Mouse (Mus musculus) ovary, postnatal 10 days (tissue): ENCODE data around the gene Ap3b1.
"Not testable (repeated sequence)": the region's sequence is repeated elsewhere in the genome, so short reads cannot be mapped to it uniquely, and the experiment has no call there.

ENCODE experiments used
- DNase-seq: peaks from one replicate; pipeline ENCODE4 v3.0.0; 2022; ENCODE audit warnings: low spot score

The Ap3b1 gene

DNA sequence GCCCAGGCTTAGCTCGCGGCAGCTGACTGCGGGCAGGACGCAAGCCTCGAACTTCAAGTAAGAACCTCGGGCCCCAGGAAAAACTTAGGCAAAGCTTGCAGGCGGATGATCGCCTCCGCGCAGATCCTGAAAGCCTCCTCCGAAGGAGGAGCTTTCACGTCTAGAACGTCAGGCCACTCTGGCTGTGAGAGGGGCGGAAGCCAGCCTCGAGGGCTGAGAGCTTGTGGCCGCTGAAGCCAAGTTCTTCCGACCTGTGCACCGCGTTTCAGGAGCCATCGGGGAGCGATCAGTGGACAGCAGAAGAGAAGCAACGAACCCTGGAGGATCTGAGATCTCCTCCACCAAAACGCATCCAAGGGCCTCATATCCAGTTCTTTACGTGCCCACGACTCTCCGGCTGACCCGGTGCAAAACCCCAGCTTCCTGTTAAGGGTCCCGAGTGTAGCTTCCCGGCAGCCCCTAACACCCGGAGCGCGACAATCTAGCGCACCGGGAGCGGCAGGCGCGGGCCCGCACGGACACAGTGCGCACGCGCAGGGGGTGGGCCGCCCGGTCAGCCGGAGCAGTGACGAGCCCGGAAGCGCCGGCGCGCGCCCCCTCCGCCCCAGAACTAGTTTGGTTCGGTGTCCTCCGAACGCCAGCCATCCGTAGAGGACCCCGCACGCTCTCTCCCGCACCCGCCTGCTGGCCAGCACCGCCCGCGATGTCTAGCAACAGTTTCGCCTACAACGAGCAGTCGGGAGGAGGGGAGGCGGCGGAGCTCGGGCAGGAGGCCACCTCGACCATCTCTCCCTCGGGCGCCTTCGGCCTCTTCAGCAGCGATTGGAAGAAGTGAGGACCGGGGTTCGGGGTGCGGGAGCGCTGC lies at the start of gene Ap3b1:
TSS of gene Ap3b1 (plus strand) at position 560 of the 865 bp plus-strand sequence.
- peak; percentile 71 for DNase-seq

GRCm38 (mm10) chr13:94312812-94313211 lies 45.9 kb upstream of the Ap3b1 start:
- not testable (repeated sequence) for DNase-seq

GRCm38 (mm10) chr13:94316975-94317511 lies 41.7 kb upstream of the Ap3b1 start:
- DNase-seq: no peak

GRCm38 (mm10) chr13:94321094-94321792 lies 37.5 kb upstream of the Ap3b1 start:
- DNase-seq: no peak

DNA sequence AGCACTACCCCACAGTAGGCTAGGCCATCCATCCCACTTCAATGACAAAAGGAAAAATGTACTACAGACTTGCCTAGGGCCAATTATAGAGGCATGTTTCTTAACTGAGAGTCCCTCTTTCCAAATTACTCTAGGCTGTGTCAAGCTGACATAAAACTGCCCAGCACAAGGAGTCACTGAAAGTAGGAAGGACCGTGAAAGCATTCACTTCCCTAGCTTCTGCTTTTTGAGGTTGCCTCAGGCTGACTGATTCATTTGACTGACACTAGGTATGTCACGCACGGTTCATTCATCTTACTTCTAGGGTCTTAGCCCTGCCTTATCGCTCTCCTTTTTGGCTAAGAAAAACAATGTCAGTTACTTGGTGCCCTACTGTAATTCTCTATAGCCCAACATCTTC lies 36.3 kb upstream of the Ap3b1 start:
- no peak for DNase-seq

DNA sequence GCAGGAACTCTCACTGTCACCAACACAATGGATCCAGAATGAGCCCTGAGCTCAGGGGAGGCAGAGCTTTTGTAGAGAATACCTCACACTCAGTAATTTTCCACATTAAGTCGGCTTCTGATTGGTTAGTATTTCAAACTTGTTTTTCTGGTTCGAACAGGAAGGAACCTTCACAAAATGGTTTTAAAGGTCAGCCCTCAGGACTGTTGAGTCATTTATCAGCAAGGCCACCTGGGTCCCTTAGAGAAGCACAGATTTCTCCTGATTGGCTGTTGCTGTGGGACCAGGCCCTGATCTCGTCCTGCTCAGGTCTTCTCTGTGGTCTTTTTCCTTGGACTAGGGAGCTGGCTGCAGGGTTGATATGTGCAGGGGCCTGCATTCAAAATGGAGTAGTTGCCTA lies 30.7 kb upstream of the Ap3b1 start:
- DNase-seq: no peak

DNA sequence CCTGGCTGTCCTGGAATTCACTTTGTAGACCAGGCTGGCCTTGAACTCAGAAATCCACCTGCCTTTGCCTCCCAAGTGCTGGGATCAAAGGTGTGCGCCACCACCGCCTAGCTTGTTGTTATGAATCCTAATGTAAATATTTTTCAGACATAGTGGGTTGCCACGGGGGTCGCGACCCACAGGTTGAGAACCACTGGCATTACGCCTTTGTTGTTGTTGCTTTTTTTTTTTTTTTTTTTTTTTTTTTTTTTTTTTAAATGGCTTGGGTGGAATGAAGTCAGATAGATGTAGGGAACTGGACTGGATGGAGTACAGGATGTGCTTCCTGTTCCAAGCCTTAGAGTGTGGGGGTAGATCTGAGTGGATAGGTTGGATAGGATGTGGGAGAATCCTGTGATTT lies 29.8 kb upstream of the Ap3b1 start:
- not testable (repeated sequence) for DNase-seq

DNA sequence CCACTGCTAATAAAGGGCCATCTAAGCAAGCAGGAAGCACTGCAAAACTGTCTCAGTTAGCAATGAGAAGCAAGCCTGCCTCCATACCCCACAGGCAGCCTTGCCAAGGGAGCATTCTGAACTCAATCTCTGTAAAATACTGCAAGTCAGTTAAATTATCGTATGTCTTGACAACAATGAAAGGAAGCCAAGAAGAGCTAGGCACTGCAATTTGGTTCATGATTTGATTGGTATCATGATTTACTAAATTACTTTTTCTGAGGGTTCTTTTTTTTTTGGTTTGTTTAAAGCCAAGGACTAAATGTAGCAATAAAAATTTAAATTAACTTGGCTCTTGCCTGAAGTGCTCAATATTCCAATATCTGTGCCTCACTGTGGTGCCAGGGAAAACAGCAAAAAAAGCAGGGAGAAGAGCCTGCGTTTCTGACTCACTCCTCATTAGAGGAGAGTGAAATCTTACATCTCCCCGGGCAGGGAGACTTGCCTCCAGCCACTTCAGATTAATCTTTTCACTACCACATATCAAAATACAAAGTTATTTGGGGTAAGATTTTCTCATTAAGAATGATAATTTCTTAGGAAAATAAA lies 28.3 kb upstream of the Ap3b1 start:
- no peak for DNase-seq

DNA sequence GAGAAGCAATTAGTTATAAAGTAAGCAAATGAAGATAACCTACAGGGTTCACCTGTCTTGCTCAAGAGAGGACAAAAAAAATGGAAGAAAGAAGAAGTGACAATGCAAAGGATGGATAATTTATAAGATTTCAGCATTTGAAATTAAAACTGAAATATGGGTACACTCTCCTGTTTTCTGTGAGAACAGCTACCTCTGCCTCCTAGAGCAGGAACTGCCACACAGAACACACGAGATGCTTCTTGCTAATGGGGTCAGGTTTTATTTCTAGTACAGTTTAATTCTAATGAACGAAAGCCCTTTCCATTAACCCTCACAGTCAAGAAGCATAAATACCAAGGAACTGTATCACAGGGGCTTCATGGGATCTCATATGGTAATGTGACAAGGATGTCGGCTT lies 20.4 kb upstream of the Ap3b1 start:
- DNase-seq: no peak

DNA sequence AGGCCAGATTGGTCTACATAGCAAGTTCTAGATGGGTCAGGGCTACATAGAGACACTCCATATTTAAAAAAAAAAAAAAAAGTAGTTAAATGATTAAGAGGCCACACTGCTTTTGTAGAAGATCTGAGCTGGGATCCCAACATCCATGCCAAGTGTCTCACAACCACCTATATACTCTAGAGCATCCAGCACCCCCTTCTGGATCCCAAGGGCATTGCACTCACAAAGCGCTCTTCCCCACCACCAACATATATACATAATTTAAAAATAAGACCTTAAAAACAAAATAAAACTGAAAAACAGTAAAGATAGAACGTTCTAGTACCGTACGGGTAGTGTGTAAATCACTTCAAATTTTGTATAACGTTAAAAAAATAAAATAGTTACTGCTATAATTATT lies 15.6 kb upstream of the Ap3b1 start:
- DNase-seq: no peak

DNA sequence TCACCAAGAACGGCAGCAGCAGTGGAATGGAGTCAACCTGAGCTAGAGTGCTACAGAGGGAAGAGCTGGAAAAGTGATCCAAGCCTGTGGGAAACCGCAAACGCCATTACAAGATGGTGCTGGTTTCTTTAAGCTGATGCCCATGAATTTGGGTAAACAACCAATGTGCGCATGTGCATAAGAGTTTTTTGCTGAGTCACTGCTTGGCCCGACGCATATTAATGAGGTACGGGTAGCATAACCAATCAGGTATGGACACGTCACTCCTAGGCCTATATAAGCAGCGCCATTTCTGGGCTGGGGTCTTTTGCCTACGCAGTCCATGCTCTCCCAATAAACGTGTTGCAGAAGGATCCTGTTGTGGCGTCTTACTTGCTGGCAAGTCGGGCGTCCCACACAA lies 14.2 kb upstream of the Ap3b1 start:
- not testable (repeated sequence) for DNase-seq

GRCm38 (mm10) chr13:94354584-94354983 lies 4.2 kb upstream of the Ap3b1 start:
- no peak for DNase-seq

DNA sequence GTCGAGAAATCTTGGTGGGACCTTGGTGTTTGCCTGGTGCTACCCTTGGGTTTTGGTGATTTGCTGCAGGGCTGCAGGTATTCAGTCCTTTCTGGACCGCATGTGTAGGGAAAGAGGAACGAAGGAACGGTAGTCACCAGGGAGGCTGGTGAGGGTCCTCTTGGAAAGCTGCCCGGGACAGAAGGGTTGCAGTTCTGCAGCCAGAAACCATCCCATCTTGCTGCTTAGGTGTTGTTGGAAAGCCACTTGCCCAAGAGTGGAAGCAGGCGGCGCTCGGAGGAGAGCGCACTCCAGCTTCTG lies 709 bp upstream of the Ap3b1 start:
- no peak for DNase-seq

GRCm38 (mm10) chr13:94359282-94359920 lies 641 bp downstream of the Ap3b1 start:
- DNase-seq: no peak

DNA sequence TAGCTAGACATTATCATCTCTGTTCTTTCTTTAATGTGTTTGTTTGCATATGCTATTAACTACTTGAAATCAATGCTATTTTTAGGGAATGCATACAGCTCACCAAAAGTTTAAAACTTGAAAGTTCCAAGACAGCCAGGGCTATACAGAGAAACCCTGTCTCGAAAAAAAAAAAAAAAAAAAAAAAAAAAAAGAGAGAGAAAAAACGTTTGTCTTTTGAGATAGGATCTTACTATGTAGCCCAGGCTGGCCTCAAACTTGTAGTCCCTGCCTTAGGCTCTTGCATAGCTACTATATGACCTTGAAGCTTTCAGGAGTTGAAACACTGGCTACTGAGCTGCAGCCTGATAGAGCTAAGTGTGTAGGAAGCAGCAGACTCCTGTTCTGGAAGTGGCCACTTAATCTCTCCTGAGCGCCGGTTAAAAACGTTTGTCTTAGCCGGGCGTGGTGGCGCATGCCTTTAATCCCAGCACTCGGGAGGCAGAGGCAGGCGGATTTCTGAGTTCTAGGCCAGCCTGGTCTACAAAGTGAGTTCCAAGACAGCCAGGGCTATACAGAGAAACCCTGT lies 2.3 kb downstream of the Ap3b1 start:
- not testable (repeated sequence) for DNase-seq

- DNase-seq: no peak
Measured at GRCm38 (mm10) chr13:94364336-94364735, 5.6 kb downstream of the Ap3b1 start.

DNA sequence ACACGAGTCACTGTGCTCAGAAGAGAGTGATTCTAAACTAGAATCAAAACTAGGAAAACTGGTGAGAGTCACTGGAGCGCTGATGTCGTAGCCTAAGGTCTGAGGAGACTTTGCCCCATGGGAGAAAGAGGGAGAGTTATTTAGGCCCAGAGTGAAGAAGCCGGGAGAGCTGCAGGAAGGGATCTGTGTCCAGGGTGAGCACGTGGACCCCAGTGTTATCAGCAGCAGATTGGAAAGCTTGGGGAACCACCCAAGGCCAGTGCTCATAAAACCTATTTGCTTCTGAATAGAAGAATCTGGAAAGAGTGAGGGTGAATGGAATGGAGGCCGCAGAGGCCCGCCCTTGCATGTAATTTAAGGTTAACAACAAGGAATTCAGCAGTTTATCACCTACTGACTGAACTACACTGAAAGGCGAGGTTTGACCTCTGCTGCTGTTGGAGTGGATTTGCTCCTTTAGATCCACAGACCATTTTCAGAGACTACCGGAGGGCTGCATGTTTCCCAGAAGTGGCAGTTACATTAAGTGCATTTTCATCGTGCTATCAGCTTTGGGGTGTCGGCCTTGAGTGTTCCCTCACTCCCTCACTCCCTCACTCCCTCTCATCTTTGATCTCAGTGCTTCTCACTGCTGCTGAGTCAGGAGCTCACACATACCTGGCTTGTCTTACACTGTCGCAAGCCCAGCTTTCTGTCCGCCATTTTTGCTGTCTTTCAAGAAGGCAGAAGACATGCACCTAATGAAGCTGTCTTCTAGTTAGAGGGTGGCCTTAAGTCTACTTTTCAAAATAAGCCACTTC lies 6.5 kb downstream of the Ap3b1 start:
- DNase-seq: no peak

- no peak for DNase-seq
Measured at GRCm38 (mm10) chr13:94367869-94368268, 9.1 kb downstream of the Ap3b1 start.

GRCm38 (mm10) chr13:94370521-94370920 lies 11.8 kb downstream of the Ap3b1 start:
- no peak for DNase-seq

- DNase-seq: no peak
Measured at GRCm38 (mm10) chr13:94372066-94372465, 13.3 kb downstream of the Ap3b1 start.

DNA sequence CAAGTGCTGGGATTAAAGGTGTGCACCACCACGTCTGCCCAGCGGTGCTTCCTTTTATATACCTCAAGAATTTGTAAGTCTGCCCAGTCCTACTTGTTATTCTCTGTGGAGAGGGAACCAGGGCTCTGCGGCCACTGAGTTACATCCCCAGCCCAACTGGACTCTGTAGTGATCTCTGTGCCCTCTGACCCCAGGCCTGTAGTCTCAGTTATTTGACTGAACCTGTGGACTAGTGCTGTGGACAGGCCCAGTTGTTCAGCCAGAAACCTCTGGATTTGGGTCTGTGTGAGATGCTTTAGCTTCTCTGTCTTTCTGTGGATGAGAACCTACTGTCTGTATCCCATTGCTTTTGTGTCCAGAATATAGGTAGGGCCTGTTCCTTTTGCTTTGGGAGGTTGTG lies 15.4 kb downstream of the Ap3b1 start:
- DNase-seq: no peak
